Mouse (Mus musculus) brain, embryonic 14.5 days (tissue): Measurements from ENCODE around the gene Haus5. TPM values are rescaled to one million over a fixed set of nuclear protein-coding genes. Genes with fewer than 3 reads are reported as not detected.

Source experiments
- DNase-seq: peaks from one replicate; pipeline ENCODE4 v3.0.0-alpha.2; 2011; ENCODE audit warnings: low read depth
- CTCF ChIP-seq: fragments of 200-500 bp; IDR thresholded peaks from 2 replicates; pipeline ENCODE4 v1.5.1; 2012; ENCODE audit warnings: inconsistent platforms, mild to moderate bottlenecking, moderate library complexity, borderline replicate concordance; ENCODE audit not compliant: insufficient read depth, insufficient read length; ENCODE audit errors: extremely low read depth
- POLR2A ChIP-seq: fragments of 200-500 bp; IDR thresholded peaks from 2 replicates; pipeline ENCODE4 v1.6.1; 2012; ENCODE audit warnings: mild to moderate bottlenecking, inconsistent platforms, borderline replicate concordance; ENCODE audit not compliant: poor library complexity, insufficient read depth, insufficient read length, severe bottlenecking; ENCODE audit errors: extremely low read depth
- polyA plus RNA-seq: library from polyadenylated mRNA; depleted of rRNA; stranded (reverse); fragments of >200 nt; gene quantifications from 2 replicates; pipeline ENCODE4 v1.2.3, GENCODE M21; 2012; rRNA removed

The Haus5 gene
- polyA plus RNA-seq, 1 experiment, result 21.9 TPM

DNA sequence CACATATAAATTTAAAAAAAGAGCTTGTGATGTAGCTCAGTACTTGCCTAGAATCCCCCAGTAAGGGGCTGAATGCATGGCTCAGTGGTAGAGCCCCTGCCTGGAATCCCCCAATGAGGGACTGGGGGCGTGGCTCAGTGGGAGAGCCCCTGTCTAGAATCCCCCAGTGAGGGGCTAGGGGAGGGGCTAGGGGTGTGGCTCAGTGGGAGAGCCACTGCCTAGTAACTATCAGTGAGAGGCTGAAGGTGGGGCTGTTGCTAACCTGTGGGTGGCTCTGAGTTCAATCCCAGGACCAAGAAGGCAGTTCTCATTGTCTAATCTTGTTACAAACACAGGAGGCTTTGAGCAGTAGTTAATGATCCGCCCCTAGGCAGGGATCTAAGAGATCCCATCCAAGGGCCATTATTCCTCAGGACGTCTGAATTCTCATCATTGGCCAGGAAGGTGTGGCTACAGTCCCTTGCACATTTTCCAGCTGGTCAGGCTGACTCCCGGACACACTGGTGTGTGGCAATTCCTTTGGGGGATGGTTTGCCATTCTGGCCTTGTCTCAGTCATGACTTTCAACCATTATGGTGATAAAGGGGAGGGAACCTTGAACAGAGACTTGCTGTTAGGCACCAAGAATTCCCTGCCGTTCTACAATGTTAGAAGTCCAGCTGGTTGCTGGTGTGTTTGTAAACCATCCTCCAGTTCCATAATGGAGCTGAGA, 49.6 kb downstream of the Haus5 start:
- TF ChIP-seq CTCF (no peak), POLR2A (no peak)
- no peak for DNase-seq

DNA sequence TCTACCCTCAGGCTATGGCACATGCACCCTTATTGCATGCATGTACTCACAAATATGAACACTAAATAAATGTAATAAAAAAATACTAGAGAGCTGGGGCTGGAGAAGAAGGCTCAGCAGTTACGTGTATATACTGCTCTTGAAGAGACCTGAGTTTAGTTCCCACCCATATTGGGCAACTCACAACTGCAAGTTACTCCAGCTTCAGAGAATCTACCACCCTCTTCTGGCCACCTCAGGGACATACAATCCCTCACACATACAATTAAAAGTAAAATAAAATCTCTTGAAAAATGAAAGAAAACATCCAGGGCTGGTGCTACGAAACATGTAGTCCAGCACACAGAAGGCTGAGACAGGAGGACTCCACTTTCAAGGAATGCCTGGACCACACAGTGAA, 50.3 kb downstream of the Haus5 start:
- DNase-seq, result peak; percentile 33
- TF ChIP-seq POLR2A, result no peak
- TF ChIP-seq CTCF, result peak; percentile 7; the same call in 1 of the 2 replicates

DNA sequence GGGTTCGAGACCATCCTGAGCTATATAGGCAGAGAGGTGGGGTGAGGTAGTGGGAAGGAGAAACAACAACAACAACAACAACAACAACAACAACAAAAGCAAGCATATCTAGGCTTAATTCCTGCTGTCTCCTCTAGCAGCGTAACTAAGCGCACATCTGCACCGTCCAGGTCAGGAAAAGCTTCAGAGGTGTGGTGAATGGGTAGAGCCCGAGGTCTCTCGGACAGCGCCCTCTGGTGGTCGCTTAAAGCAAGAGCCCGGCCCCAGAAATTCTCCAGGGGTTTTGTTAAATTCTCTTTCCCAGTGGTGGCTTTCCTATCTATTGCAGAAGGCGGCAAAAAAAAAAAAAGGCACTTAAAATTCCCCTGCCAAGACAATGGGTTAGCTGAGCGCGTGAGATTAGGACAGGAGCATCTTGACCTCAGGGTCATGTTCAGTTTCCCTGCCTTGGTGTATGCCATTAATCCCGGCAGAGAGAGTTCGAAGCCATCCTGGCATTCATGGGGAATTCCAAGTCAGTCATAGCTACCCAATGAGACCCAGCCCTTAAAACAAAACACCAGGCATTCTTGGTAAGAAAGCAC, 51.2 kb downstream of the Haus5 start:
- peak; percentile 50 for DNase-seq
- TF ChIP-seq POLR2A (no peak), CTCF (peak; percentile 71)

DNA sequence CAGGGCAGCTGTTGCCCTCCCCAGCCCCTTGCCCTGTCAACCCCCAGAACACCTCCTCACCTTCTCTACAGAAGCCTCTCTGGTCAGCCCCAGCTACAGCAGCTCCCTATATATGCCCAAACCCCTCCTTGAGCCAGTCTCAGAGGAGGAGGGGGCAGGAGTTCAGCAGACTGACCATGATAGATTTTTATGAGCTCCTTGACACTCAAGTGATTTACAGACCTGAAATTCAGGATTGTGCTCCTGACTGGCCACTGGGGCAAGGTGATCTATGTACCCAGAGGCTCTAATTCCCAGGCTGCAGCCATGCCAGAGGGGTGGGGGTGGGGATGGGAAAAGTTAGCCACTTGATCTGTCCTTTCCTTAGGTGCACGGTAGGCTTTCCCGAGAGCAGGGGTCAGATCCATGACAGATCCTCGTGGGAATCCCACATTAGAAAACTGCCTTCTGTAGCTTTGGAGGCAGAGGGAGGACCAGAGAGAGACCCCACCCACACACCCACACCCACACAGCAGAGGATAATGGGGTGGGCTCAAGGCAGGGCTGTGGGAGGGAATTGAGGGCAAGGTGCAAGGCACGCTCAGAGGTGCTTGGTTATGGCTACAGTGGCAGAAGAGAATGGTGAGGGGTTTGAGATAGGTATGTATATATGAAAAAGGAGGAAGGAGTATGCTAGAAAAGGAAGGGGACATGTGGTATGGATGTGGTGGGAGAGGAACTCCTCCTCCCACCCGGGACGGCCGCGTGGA, 52.0 kb downstream of the Haus5 start, which contains the start of gene Upk1a:
Gene Upk1a, minus strand, starts transcription at position 194 of the 749 bp plus-strand sequence.
- no peak for TF ChIP-seq POLR2A

DNA sequence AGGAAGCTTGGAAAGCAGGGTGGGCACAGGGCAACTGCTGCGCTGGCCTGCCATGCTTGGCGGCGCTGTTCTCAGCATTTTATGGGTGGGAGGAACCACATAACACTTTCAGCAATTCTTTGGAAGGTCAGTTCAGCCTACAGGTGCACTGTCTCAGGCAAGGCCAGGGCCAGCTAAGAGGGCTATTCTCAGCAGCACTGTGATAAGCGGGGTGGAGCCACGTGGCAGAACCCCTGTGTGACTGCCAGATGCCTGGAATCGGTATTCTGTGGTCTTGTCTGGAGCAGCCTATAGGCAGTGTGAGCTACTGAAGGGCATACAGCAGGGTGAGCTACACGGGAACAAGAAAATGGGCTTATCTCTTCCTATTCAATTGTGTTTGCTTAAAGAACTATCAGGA, 54.8 kb downstream of the Haus5 start:
- no peak for DNase-seq
- TF ChIP-seq CTCF (no peak), POLR2A (no peak)

More for the DNA sequence above, 52.0 kb downstream of the Haus5 start, which contains the start of gene Upk1a:
- DNase-seq, result no peak

DNA sequence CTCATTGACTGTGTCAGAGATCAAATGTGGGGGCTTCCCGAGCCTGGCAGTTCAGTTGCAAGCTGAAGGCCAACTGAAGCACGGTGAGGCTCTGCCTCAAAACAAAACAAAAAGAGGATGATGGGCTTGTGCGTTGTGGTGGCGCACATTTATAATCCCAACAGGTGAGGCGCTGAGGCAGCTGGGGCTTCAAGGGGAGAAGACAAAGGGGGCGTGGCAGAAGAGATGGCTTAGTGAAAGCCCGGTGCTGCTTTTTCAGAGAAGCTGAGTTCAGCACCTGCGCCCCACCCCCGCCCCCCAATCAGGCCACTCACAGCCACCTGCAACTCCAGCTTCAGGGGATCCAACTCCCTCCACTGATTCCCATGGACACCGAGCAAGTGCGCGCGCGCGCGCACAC, 56.3 kb downstream of the Haus5 start:
- TF ChIP-seq POLR2A (no peak), CTCF (no peak)
- DNase-seq, result no peak

DNA sequence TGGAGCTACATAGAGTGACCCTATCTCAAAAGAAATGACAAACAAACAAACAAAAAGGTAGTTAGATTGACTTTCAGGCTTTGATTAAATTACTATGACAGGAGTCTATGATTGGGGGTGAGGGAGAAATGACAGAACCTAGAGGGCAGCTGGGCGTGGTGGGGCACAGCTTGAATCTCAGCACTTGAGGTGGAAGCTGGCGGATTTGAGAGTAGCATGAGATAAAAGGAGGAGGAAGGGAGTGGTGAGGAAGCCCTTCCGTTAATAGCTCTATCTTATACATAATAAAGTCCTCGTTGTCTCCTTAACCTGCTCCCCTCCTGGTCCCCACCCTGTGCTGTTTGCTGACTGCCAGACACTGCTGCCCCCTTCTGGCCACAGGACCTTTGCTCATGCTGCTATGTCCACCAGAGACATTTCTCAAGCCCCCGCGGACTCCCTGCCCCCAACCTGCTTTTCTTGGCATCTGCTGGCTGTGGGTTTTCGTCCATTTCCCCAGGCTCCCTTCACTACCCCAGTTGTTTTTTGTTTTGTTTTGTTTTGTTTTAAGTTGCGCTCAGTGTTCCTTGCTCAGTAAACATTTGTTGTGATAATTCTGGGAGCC, 57.0 kb downstream of the Haus5 start:
- TF ChIP-seq CTCF, result peak; percentile 66
- no peak for TF ChIP-seq POLR2A
- peak; percentile 67 for DNase-seq

DNA sequence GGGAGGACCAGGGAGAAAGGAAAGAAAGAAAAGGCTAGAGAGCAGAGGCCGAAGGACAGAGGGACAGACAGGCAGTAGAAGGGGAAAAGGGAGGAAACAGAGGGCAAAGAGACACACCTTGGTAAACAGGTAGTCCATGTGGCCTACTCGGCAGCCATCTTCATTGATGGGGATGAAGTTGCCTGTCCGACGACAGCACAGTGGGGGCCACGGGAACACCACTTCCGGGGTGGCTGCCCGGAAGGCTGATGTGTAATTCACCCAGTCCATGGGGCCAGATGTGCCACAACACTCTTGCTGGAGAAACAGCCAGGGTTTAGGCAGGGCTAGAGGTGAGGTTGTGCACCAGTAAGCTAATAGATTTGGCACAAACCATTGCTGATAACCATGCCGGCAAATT, 59.9 kb downstream of the Haus5 start:
- no peak for DNase-seq
- no peak for TF ChIP-seq POLR2A
- no peak for TF ChIP-seq CTCF

DNA sequence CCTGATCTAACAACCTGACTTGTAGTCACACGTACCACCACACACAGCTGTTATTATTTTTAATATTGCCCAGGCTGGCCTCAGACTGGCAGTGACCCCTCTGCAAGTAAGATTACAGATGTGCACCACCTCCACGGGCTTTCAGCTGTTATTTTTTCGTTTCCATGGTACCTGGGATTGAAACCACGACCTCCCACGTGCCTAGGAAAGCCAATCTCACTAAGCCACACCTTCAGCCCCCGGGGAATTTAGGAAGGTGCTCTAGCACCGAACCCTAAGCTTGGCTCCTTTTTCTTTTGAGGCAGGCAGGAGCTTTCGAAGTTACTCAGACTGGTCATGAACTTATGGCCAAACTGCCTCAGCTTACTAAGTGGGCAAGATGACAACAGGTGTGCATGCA, 60.4 kb downstream of the Haus5 start:
- no peak for TF ChIP-seq POLR2A
- no peak for TF ChIP-seq CTCF
- no peak for DNase-seq

Other genes with a start within 250 kb of the Haus5 start
- gene Hcst, start 245.1 kb downstream of the Haus5 start, polyA plus RNA-seq, result 0.90 and 1.4 TPM in 2 replicates
- 2.3 and 3.6 TPM in 2 replicates for gene Nfkbid, start 243.3 kb downstream of the Haus5 start, polyA plus RNA-seq
- 571 and 616 TPM in 2 replicates for gene Aplp1, start 219.5 kb downstream of the Haus5 start, polyA plus RNA-seq
- 0.85 and 3.3 TPM in 2 replicates for gene Kirrel2, start 207.3 kb downstream of the Haus5 start, polyA plus RNA-seq
- 1.2 and 3.2 TPM in 2 replicates for gene Nphs1, start 206.7 kb downstream of the Haus5 start, polyA plus RNA-seq
- gene Prodh2, start 171.4 kb downstream of the Haus5 start, polyA plus RNA-seq, result 0.05 and 0.26 TPM in 2 replicates
- gene Arhgap33, start 129.9 kb downstream of the Haus5 start, polyA plus RNA-seq, result 241 and 276 TPM in 2 replicates
- gene Hspb6, start 112.8 kb downstream of the Haus5 start, polyA plus RNA-seq, result 8.4 and 8.7 TPM in 2 replicates
- gene Proser3, start 112.7 kb downstream of the Haus5 start, polyA plus RNA-seq, result 24.1 and 27.9 TPM in 2 replicates
- 45.1 and 53.9 TPM in 2 replicates for gene Lin37, start 105.2 kb downstream of the Haus5 start, polyA plus RNA-seq
- gene U2af1l4, start 101.7 kb downstream of the Haus5 start, polyA plus RNA-seq, result 69.3 and 95.4 TPM in 2 replicates
- 4.9 and 8.7 TPM in 2 replicates for gene Gm49396, start 101.7 kb downstream of the Haus5 start, polyA plus RNA-seq
- 102 and 154 TPM in 2 replicates for gene Psenen, start 101.4 kb downstream of the Haus5 start, polyA plus RNA-seq
- gene Igflr1, start 99.6 kb downstream of the Haus5 start, polyA plus RNA-seq, result 6.5 and 8.7 TPM in 2 replicates
- 69.7 and 72.2 TPM in 2 replicates for gene Kmt2b, start 76.3 kb downstream of the Haus5 start, polyA plus RNA-seq
- gene Zbtb32, start 66.1 kb downstream of the Haus5 start, polyA plus RNA-seq, result 0.37 and 0.47 TPM in 2 replicates
- gene Upk1a, start 52.1 kb downstream of the Haus5 start, polyA plus RNA-seq, result 2.7 and 3.9 TPM in 2 replicates
- gene Cox6b1, start 38.8 kb downstream of the Haus5 start, polyA plus RNA-seq, result 823 and 962 TPM in 2 replicates
- gene Etv2, start 29.1 kb downstream of the Haus5 start, polyA plus RNA-seq, result not detected in 2 replicates
- gene Rbm42, start 14.7 kb downstream of the Haus5 start, polyA plus RNA-seq, result 91.6 and 103 TPM in 2 replicates
- not detected in 2 replicates for gene Pmis2, start 6.6 kb upstream of the Haus5 start, polyA plus RNA-seq
- 0.32 TPM in 1 of 2 replicates, not detected in the other for gene 2200002J24Rik, start 33.9 kb upstream of the Haus5 start, polyA plus RNA-seq
- 1.7 and 2.4 TPM in 2 replicates for gene Atp4a, start 47.2 kb upstream of the Haus5 start, polyA plus RNA-seq
- 187 and 251 TPM in 2 replicates for gene Tmem147, start 64.5 kb upstream of the Haus5 start, polyA plus RNA-seq
- 0.50 TPM in 1 of 2 replicates, not detected in the other for gene Gapdhs, start 78.7 kb upstream of the Haus5 start, polyA plus RNA-seq
- 5.1 and 8.8 TPM in 2 replicates for gene Sbsn, start 86.5 kb upstream of the Haus5 start, polyA plus RNA-seq
- 3.5 and 14.2 TPM in 2 replicates for gene Dmkn, start 98.8 kb upstream of the Haus5 start, polyA plus RNA-seq
- 5.6 and 30.7 TPM in 2 replicates for gene Krtdap, start 122.9 kb upstream of the Haus5 start, polyA plus RNA-seq
- 0.13 and 0.46 TPM in 2 replicates for gene Ffar2, start 158.8 kb upstream of the Haus5 start, polyA plus RNA-seq
- gene Ffar3, start 191.2 kb upstream of the Haus5 start, polyA plus RNA-seq, result not detected in 2 replicates
- not detected in 2 replicates for gene Ffar1, start 196.6 kb upstream of the Haus5 start, polyA plus RNA-seq
- gene Cd22, start 215.3 kb upstream of the Haus5 start, polyA plus RNA-seq, result 0.05 TPM in 1 of 2 replicates, not detected in the other
- 2.1 and 2.2 TPM in 2 replicates for gene Mag, start 249.9 kb upstream of the Haus5 start, polyA plus RNA-seq